Mouse (Mus musculus) heart, embryonic 16.5 days (tissue): ENCODE measurements around the gene Apopt1. TPM values are rescaled to one million over a fixed set of nuclear protein-coding genes. Genes with fewer than 3 reads are reported as not detected.
"Not testable (repeated sequence)": the region's sequence is repeated elsewhere in the genome, so short reads cannot be mapped to it uniquely, and the experiment has no call there.

Experiments used
- ATAC-seq: fragments of 200-750 bp; cut with Nextera tagmentation; replicated peaks from 2 replicates; pipeline ENCODE4 v1.8.0; 2017; ENCODE audit warnings: moderate number of reproducible peaks; ENCODE audit not compliant: insufficient read depth, low FRiP score; ENCODE audit errors: extremely low read depth
- H3K27ac ChIP-seq: fragments of 300-500 bp; sonication (generic); 2 replicates; pipeline ENCODE4 v1.5.1; 2014; ENCODE audit warnings: mild to moderate bottlenecking, low read length, control low read depth, moderate library complexity
- H3K27me3 ChIP-seq: fragments of 300-500 bp; sonication (generic); 2 replicates; pipeline ENCODE4 v1.6.1; 2014; ENCODE audit warnings: low read length, mixed read lengths; ENCODE audit not compliant: control insufficient read depth, insufficient read depth
- H3K36me3 ChIP-seq: fragments of 300-500 bp; sonication (generic); 2 replicates; pipeline ENCODE4 v1.6.1; 2014; ENCODE audit not compliant: control insufficient read depth, insufficient read depth
- H3K4me1 ChIP-seq: fragments of 300-500 bp; sonication (generic); 2 replicates; pipeline ENCODE4 v1.6.1; 2014; ENCODE audit warnings: low read length, mixed read lengths; ENCODE audit not compliant: control insufficient read depth, insufficient read depth
- H3K4me2 ChIP-seq: fragments of 300-500 bp; sonication (generic); 2 replicates; pipeline ENCODE4 v1.6.1; 2014; ENCODE audit warnings: low read depth, mild to moderate bottlenecking, control low read depth, low read length
- H3K4me3 ChIP-seq: fragments of 300-500 bp; sonication (generic); 2 replicates; pipeline ENCODE4 v1.5.1; 2014; ENCODE audit warnings: mild to moderate bottlenecking, control low read depth, low read length
- H3K9ac ChIP-seq: fragments of 300-500 bp; sonication (generic); 2 replicates; pipeline ENCODE4 v1.6.1; 2014; ENCODE audit warnings: low read length, control low read depth
- H3K9me3 ChIP-seq: fragments of 300-500 bp; sonication (generic); replicated peaks from 2 replicates; pipeline ENCODE4 v1.6.1; 2016; ENCODE audit warnings: low read length; ENCODE audit not compliant: control insufficient read depth
- WGBS: fragments of 180-500 bp; shearing (Covaris S2); extraction: QIAGEN DNeasy Blood & Tissue Kit; methylation state at CpG from one replicate; pipeline ENCODE4 v1.1.7; 2014; 5-methylcytosine and 5-hydroxymethylcytosine counted together
- polyA plus RNA-seq: library from polyadenylated mRNA; unstranded; fragments of >200 nt; fragmentation: Nextera tagmentation; extraction: Ambion mirVana; gene quantifications from 2 replicates; pipeline ENCODE4 v1.2.1, GENCODE M21; 2015

The Apopt1 gene
- polyA plus RNA-seq, 1 experiment from 2014 or later, result 43.9 TPM

GRCm38 (mm10) chr12:111710091-111710490 is 3.0 kb upstream of the Apopt1 start:
- 71% methylated on average over 10 of the region's 10 CpGs for WGBS
- H3K36me3 ChIP-seq, result peaks cover 23% of the 10 kb centered on the region
- H3K27me3 ChIP-seq, result no peaks in the 10 kb centered on the region
- no peak overlapping the region for H3K9ac ChIP-seq
- ATAC-seq, result no peak
- peaks cover 37% of the 10 kb centered on the region for H3K4me1 ChIP-seq
- no peaks in the 10 kb centered on the region for H3K9me3 ChIP-seq
- H3K4me2 ChIP-seq, result no peak overlapping the region
- H3K4me3 ChIP-seq, result no peak overlapping the region
- no peak overlapping the region for H3K27ac ChIP-seq

GRCm38 (mm10) chr12:111712476-111712875 is 585 bp upstream of the Apopt1 start:
- H3K36me3 ChIP-seq, result peaks cover 25% of the 10 kb centered on the region
- under 1% methylated on average over 32 of the region's 33 CpGs for WGBS
- peak; percentile 20 for ATAC-seq

GRCm38 (mm10) chr12:111713880-111714279 is 819 bp downstream of the Apopt1 start:
- not testable (repeated sequence) for H3K27me3 ChIP-seq, H3K9me3 ChIP-seq, H3K27ac ChIP-seq, H3K9ac ChIP-seq, ATAC-seq
- H3K36me3 ChIP-seq, result peaks cover 22% of the 10 kb centered on the region
- 70% methylated on average over 6 of the region's 6 CpGs for WGBS
- H3K4me3 ChIP-seq, result peak overlapping the region; percentile 94
- peaks cover 17% of the 10 kb centered on the region for H3K4me1 ChIP-seq
- peak overlapping the region; percentile 82 for H3K4me2 ChIP-seq

More at GRCm38 (mm10) chr12:111712476-111712875, 585 bp upstream of the Apopt1 start:
- Histone ChIP-seq H3K4me1 (peaks cover 23% of the 10 kb centered on the region), H3K9me3 (no peaks in the 10 kb centered on the region), H3K27me3 (no peaks in the 10 kb centered on the region), H3K27ac (peak overlapping the region; percentile 80), H3K4me2 (peak overlapping the region; percentile 78), H3K9ac (peak overlapping the region; percentile 98), H3K4me3 (peak overlapping the region; percentile 94)

- peaks cover 2% of the 10 kb centered on the region; the same call in 1 of the 2 replicates for H3K36me3 ChIP-seq
- no peak overlapping the region for H3K4me2 ChIP-seq
- H3K9me3 ChIP-seq, result no peaks in the 10 kb centered on the region
- peaks cover 15% of the 10 kb centered on the region for H3K4me1 ChIP-seq
- H3K9ac ChIP-seq, result no peak overlapping the region
- no peaks in the 10 kb centered on the region for H3K27me3 ChIP-seq
- no peak for ATAC-seq
- no peak overlapping the region for H3K4me3 ChIP-seq
- 94% methylated on average over 7 of the region's 7 CpGs for WGBS
- no peak overlapping the region for H3K27ac ChIP-seq
These were observed 3.4 kb downstream of the Apopt1 start for GRCm38 (mm10) chr12:111716505-111716904.

GRCm38 (mm10) chr12:111718656-111719055 is 5.6 kb downstream of the Apopt1 start:
- H3K27me3 ChIP-seq, result no peaks in the 10 kb centered on the region
- H3K4me1 ChIP-seq, result peaks cover 8% of the 10 kb centered on the region; the same call in 1 of the 2 replicates
- no peak overlapping the region for H3K4me3 ChIP-seq
- H3K36me3 ChIP-seq, result peaks cover 6% of the 10 kb centered on the region; the same call in 1 of the 2 replicates
- no peak overlapping the region for H3K27ac ChIP-seq
- 53% methylated on average over 8 of the region's 8 CpGs for WGBS
- H3K9me3 ChIP-seq, result no peaks in the 10 kb centered on the region
- no peak overlapping the region for H3K9ac ChIP-seq
- ATAC-seq, result no peak
- no peak overlapping the region for H3K4me2 ChIP-seq

- Histone ChIP-seq H3K9me3 (no peaks in the 10 kb centered on the region), H3K27ac (no peak overlapping the region), H3K4me2 (no peak overlapping the region), H3K27me3 (no peaks in the 10 kb centered on the region), H3K9ac (no peak overlapping the region), H3K36me3 (peaks cover 10% of the 10 kb centered on the region; the same call in 1 of the 2 replicates), H3K4me1 (no peaks in the 10 kb centered on the region), H3K4me3 (no peak overlapping the region)
- no peak for ATAC-seq
- WGBS, result 86% methylated on average over 4 of the region's 4 CpGs
These were observed 7.2 kb downstream of the Apopt1 start for GRCm38 (mm10) chr12:111720222-111720621.

GRCm38 (mm10) chr12:111722654-111723053 is 9.6 kb downstream of the Apopt1 start:
- no peak for ATAC-seq

GRCm38 (mm10) chr12:111724638-111725337 is 11.7 kb downstream of the Apopt1 start:
- ATAC-seq, result peak; percentile 73
- Histone ChIP-seq H3K4me2 (no peak overlapping the region), H3K4me3 (no peak overlapping the region), H3K27ac (peak overlapping the region; percentile 60), H3K9me3 (no peaks in the 10 kb centered on the region), H3K27me3 (no peaks in the 10 kb centered on the region), H3K4me1 (peaks cover 2% of the 10 kb centered on the region), H3K9ac (no peak overlapping the region), H3K36me3 (peaks cover 14% of the 10 kb centered on the region; the same call in 1 of the 2 replicates)
- 66% methylated on average over 6 of the region's 6 CpGs for WGBS

More at GRCm38 (mm10) chr12:111722654-111723053, 9.6 kb downstream of the Apopt1 start:
- no peak overlapping the region for H3K4me2 ChIP-seq
- H3K36me3 ChIP-seq, result peaks cover 9% of the 10 kb centered on the region; the same call in 1 of the 2 replicates
- H3K9ac ChIP-seq, result no peak overlapping the region
- H3K9me3 ChIP-seq, result no peaks in the 10 kb centered on the region
- H3K27ac ChIP-seq, result no peak overlapping the region
- WGBS, result 73% methylated on average over 9 of the region's 9 CpGs
- H3K4me3 ChIP-seq, result no peak overlapping the region
- peaks cover 2% of the 10 kb centered on the region for H3K4me1 ChIP-seq
- no peaks in the 10 kb centered on the region for H3K27me3 ChIP-seq

- 59% methylated on average over 12 of the region's 12 CpGs for WGBS
- Histone ChIP-seq H3K27ac (peak overlapping the region; percentile 60), H3K4me2 (no peak overlapping the region), H3K4me3 (no peak overlapping the region), H3K36me3 (peaks cover 14% of the 10 kb centered on the region; the same call in 1 of the 2 replicates), H3K9ac (no peak overlapping the region), H3K4me1 (peaks cover 2% of the 10 kb centered on the region), H3K9me3 (no peaks in the 10 kb centered on the region), H3K27me3 (no peaks in the 10 kb centered on the region)
- ATAC-seq, result 0 out of 2 replicates have a peak, but pooled peaks have one; percentile 9
These were observed 12.5 kb downstream of the Apopt1 start for GRCm38 (mm10) chr12:111725338-111726121.
